Mouse (Mus musculus): ENCODE data around the gene Ciapin1. TPM values are rescaled to one million over a fixed set of nuclear protein-coding genes. Genes with fewer than 3 reads are reported as not detected.
A peak's percentile ranks its signal among the peaks of the same experiment; 100 is the strongest.

Gene Ciapin1
- 10 to 100 TPM; 30.8 to 38.8 TPM for total RNA-seq (2021)
- long read RNA-seq, experiment 1, full-length matches to known transcripts = 74 of 82 reads
- long read RNA-seq, experiment 1, partial matches to known transcripts = 4 of 82 reads
- long read RNA-seq, experiment 1, other reads (novel, unspliced or antisense) = 4 of 82 reads
- long read RNA-seq, experiment 2, full-length matches to known transcripts = 53 of 71 reads
- long read RNA-seq, experiment 2, partial matches to known transcripts = 10 of 71 reads
- long read RNA-seq, experiment 2, other reads (novel, unspliced or antisense) = 8 of 71 reads

DNA sequence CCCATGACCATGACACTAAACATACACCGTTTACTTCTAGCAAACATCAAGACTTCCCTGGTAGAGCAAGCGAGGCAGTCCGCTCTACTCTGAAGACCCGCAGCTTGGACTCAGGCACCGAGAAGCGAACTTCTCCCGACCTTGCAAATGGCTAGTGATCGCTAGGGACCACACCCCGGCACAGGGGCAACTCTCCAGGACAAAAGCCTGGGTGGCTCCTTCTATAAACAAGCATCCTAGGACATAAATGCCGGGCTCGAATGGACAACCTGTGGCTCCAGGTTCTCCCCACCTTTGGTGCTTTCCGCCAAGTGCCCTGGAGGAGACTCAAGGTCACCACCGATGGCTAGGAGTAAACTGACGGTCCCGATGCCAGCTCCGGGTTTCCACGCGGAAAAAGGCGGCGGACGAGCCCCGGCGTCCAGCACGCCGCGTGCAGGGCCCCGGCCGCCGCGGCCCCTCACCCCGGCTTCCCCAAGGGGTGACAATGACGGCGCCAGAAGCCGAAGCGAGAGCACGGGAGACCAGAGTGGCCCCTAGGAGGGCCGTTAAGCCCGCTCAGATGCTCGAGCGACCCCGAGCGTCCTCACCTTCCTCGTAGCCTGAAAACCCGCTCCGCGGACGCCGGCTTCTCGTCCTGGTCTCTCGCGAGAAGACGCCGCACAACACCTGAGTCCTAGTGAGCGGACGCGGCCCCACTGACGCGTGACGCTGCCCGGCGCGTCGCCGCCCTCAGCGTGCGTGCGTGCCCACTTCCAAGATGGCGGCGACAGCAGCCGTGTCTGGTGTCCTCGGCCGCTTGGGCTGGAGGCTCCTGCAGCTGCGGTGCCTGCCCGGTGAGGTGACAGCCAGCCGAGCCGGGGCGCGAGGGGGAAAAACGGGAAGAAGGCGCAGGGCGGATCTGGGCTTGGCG, at the start of gene Ciapin1, which contains the start of gene Coq9:
Ciapin1 (minus strand) TSS at position 697 of the 913 bp plus-strand sequence.
Coq9 (plus strand) TSS at position 660 of the 913 bp plus-strand sequence.
- DNase-seq (ENCODE audit: low spot score) = peak; percentile 95

DNA sequence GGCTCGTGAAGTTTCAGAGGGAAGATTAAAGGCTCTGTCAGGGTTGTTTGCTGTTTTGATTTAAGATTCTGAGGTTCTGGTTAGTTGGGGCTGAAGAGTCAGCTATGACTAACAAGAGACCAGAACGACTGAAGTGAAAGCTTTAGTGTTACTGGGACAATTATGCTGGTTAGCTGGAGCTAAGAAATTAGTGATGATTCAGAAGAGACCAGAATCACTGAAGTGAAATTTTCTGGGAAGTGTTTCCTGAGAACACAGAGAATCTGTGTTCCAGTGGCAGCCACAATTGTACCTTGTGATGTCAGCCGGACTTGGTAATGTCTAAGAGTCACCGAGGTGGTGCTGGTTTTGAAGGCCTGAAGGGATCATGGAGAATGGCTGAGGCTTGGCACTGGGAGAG, 42.6 kb upstream of the Ciapin1 start:
- no peak for DNase-seq (ENCODE audit: low spot score)

DNA sequence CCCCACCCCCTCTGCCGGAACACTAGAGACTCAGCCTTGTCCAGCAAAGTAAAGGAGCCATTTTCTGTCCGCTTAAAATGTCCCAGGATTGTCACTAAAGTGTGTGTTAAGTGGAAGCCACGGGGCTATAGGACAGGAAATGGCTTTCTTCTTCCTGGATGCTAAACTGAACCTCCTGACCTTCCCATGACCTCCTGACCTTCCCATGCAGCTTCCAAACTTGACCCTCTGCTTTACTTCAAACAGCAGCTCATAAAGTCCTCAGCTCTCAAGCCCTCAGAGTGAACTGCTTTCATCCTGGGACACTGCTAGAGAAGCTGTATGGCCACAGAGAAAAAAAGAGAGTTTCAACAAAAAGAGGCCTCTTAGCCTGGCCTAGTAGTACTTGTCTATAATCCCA, 38.7 kb upstream of the Ciapin1 start:
- no peak for DNase-seq (ENCODE audit: low spot score)

DNA sequence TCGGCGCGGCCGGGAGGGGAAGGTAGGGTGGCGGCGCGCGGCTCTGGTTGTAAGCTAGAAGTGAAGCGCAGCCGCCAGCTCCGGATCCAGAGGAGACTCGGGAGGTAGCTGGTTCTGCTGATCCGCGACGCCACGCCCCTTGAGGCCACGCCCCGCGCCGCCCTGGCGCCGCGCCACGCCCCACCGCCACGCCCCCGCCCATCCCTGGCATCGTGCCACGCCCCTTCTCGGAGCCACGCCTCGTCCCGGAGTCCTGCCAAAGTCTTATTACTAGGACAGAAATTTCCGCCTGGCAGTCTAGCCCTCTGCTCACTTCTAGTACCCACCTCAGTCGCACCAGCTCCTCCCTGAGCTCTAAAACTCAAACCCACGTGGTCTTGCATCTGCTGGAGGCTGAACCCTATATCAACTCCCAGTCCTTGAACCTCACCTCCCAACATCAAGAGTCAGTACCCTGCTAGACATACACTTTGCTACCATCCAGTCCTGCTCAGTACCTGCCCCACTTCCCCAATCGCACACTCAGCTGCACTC, 38.1 kb upstream of the Ciapin1 start, which contains the start of gene Dok4:
Dok4 (minus strand) TSS at position 134 of the 534 bp plus-strand sequence.
- peak; percentile 84 for DNase-seq (ENCODE audit: low spot score)

DNA sequence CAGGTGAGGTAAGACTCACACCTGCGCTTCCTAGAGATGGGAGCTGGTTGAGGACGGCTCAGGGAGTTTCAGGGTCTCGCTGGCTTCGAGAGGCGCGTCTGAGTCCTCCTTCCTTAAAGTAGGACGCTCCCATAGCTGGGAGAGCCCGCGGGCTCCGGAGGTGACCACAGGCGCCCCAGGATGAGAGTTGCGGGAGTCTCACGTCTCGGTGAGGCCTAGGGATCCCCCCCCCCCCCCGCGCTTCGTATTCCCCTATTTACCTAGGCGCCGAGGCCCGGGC, 37.7 kb upstream of the Ciapin1 start:
- no peak for DNase-seq (ENCODE audit: low spot score)

DNA sequence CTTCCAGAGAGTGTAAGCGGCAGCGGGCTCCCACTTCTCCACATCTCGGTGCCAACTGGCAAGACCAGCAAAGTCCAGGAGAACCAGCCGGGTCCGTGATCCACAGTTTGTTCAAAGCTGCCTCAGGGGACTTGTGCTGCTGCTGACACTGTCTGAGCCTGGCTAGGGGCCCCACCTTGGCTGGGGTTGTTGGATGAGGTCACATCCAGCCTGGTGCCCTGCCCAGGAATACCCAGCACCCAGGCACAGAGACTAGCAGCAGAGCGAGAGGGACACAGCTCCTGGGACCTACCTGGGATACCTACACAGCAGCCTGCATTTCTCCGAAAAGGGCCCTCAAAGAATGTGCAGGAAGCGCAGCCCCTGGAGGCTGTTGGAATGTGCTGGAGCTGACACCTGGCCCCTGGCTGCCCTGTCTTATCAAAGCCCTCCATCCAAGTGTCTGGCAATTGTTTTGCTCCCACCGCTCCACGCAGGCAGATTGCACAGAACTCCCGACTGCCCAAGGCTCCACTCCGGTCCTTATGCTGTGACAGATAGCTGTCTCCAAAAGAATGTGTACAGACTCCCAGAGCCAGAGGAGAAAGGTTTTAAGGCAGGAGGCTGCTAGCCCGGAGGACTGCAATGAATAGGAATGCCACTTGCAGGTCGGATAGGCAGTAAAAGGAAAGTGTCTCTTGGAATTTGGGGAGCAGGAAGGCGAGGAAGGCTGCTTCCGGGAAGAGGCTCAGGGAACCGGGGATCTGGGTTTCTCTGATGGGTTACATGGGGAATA, 37.1 kb upstream of the Ciapin1 start:
- no peak for DNase-seq (ENCODE audit: low spot score)

DNA sequence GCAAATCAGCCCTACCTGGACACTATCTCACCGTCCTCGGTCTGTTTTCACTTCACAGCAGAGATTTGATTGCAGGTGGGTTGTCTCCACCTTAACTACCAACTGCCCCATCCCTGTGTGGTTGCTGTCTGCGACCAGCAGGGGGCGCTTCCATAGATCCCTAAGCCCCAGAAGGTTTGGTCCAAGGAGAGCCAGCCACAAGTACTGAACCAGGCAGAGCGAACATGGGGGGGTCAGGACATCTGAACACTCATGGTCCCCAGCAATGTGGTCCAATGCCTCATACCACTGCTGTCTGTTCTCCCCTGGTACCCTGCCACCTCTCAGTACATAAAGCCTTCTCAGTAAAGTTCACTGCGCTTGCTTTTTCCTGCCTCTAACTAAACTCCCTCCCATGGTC, 36.2 kb upstream of the Ciapin1 start:
- peak; percentile 75 for DNase-seq (ENCODE audit: low spot score)

DNA sequence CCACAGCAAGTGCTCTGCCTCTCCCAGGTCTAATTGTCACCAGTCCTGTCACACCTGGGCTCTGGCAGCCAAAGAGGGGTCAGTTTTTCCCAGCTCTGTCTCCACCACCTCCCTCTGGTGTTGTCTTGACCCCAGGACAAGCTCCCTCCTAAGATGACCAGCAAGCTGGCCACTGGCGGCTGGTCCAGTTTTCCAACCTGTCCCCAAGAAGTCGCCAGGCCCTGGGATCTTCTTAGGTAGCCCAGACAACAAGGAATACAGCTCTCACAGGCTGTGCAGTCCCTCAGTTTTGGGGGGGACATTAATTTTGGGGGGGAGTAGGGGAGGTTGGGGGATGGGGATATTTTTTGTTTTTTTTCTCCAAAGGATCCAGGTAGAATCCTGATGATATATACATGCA, 34.4 kb upstream of the Ciapin1 start:
- no peak for DNase-seq (ENCODE audit: low spot score)

DNA sequence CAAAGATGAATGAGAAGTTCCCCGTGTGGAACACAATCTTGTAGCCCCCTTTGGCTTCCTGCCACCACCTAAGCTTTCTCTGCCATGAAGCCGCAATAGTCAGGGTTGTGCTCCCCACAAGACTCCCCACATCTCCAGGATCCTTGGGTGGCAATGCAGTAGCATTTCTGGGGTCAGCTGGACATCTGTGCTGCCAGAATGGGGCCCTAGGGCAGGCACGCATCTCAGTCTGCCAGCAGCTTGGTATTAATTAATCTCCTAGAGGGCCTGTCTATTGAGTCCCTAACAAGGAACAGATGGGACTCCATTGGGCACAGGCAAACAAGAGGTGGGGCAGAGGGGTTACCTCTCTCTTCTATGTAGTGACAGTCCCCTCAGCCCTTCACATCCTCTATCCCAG, 34.0 kb upstream of the Ciapin1 start:
- no peak for DNase-seq (ENCODE audit: low spot score)

DNA sequence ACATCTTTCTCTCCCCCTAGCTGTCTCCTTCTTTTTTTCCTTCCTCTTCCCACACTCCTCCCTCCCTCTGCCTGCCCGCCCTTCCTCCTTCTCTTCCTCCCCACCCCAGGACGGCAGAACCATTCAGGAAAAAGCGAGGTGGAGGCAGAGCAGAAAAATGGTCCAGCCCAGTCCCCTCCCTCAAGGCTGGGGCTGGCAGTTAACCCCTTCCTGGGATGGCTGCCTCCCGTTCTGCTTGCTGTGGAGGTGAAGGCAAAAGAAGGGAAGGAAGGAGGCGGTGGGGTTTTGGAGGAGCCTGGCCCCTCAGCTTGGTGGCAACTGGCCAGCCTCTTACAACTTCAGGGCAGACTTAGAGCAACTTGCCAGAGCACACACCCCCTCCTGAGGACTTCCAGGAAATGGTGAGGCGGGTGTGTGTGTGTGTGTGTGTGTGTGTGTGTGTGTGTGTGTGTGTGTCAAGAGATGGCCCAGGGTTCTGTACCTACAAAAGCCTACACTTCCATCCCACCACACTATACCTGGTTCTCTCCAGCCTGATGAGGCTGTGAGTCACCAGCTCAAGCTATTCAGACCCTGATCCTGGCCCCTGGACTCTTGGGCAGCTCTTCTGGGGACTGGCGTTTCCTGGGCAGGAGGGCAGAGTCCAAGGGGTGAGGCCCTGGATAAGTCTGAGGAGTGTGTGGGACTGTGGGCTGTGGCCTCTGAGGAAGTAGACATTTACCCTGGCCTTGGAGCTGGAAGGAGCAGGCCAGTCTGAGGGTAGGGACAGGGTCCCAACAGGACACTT, 33.1 kb upstream of the Ciapin1 start:
- peak; percentile 61 for DNase-seq (ENCODE audit: low spot score)

DNA sequence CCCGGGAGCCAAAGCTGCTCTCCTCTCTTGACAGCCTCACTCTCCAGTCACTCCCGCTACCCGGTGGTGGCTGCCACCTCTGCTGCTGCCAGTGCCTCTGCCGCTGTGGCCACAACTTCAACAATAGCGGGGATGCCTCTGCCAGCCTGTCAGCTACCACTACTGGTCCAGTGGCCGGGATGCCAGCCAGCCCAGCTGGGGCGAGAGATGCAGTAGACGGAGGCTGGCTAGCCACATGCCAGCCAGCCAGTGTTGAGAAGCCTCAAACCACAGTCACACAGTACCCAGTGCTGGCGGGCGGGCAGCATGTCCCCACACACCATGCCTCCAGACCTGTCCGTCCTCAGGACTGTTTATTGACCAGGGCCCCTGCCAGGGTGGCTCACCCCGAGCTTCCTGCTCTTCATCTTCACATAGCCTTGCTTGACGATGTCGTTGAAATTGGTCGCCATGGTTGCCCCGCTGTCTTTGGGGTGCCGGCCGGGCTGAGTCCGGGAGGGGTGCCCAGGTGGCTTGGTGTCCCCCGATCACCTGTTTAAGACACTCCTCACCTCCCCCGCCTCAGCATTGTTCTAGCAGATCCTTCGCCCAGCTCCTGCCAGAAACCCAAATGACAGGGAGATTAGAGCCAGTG, 32.4 kb upstream of the Ciapin1 start:
- DNase-seq (ENCODE audit: low spot score) = no peak

DNA sequence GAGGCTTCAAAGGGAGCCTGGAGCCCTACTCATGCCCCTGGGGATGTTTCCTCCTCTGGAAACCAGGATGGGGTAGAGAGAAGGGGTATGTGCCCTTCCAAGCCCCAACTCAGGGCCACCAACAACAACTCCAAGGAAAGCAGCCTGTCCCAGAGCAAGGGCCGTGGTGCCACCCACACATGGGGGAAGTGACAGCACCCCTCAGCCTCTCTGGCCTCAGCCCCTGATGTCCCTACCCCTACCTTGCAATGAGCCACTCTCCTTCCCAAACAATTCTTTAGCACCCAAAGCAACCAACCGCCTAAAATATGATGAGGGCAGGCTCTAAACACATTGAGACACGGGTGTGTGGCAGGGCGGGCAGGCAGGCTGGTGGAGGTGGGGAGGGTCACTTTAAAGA, 31.8 kb upstream of the Ciapin1 start:
- no peak for DNase-seq (ENCODE audit: low spot score)

DNA sequence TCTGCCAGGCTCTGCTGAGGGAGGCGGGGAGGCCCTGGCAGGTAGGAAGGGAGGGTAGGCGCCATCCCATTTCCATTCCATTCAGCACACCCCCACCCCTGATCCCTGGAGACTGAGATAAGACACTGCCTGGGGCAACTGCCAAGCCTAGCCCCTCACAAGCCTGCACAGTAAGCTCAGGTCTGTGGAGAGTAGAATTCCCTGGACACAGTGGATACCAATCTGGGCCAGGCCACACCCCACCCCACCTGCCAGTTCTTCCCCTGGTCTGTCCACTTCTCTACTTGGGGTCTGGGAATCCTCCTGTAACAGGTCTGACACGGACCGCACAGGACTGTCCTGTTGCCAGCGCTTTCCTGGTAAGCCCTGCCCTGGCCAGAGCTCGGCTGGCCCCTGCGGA, 31.0 kb upstream of the Ciapin1 start:
- DNase-seq (ENCODE audit: low spot score) = no peak

DNA sequence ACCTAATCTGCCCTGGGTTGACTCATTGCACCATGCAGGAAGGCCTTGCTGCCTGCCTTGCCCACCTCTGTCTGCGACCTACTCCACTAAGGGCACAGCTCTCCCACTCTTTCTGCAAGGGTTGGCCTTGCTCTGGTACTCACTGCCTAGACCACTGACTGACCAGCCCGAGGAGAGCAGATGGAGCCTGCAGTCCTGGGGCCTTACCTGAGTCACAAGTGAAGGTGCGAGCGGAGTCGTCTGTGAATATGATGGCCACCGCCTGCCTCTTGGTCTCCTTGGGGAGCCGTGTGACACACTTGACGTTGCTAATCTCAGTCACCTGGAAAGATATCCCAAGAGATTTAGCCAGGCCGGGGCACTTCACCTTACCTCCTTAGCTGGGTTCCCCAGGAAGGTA, 28.8 kb upstream of the Ciapin1 start:
- DNase-seq (ENCODE audit: low spot score) = no peak

DNA sequence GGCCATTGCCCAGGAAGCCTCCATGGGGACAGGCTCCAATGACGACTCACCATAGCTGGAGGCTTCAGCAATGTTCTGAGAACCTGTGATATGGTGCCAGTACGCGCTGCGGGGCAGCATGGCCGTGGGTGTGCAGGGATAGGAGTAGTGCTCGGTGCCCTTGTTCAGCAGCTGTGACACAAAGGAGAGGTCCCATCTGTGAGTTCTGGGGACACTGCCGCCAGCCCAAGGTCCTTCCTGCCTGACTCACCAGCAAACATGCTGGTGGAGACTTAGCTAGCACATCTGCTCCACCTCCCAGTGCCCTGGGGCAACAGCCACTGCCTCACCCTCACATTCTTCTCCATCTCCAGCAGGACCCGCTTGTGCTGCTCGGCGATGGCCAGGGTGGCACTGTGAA, 27.1 kb upstream of the Ciapin1 start:
- DNase-seq (ENCODE audit: low spot score) = no peak

DNA sequence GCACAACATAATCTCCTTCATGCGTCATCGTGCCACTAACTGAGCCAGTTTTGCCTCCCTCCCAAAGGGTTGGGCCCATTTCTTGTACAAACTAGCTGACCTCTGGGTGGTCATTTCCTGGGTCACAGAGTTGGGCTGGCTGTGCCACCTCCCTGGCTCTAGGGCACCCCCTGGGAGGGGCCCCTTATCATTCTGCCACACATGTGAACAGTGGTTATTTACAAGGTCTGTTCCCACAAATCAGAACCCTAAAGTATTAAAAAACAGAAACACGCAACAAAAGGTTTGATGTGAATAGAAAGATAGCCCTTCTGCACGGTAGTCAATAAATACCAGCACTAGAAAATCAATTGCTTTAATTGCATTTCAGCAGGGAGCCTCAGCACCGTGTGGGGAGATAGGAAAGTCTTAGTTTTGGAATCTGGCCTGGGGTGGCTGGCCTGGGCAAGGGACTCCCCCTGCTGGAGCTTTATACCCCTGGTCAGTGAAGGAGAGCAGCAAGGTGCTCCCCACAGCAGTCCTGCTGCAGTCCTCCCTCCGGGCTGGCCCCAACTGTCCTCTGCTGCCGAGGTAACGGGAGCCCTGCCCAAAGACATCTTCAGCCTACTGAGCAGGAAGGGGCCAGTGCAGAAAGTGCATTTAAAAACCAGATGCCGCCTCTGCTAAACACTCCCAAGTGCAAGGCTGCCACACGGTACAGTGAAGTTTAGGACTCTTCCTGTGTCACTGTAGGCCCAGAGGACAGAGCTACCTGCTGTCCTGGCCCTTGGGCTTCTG, 25.9 kb upstream of the Ciapin1 start:
- DNase-seq (ENCODE audit: low spot score) = no peak

DNA sequence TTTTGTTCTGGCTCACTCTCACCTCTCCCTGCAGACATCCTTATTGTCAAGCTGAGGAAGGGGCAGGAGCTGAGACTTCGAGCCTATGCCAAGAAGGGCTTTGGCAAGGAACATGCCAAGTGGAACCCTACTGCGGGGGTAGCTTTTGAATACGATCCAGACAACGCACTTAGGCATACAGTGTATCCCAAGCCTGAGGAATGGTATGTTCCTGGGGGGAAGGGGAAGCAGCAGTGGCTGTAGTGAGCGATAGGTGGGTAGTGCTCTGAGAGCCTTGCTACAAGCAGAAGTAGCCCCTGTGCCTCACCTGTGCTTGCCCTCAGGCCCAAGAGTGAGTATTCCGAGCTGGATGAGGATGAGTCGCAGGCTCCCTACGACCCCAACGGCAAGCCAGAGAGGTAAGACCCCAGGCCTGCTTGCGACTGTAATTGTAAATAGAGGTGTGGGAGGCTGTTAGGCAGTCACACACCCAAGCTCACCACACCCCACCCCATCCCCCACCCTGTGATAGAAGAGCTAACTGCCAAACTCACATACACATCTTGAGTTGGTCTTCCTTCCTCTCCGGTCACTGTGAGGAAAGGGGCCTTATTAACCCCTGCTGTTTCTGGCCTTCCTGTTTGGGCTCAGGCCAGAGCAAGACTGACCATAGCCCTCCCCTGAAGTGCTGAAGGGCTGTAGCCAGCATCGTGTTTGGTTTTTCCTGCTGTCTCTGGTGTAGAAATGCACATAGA, 24.5 kb upstream of the Ciapin1 start:
- DNase-seq (ENCODE audit: low spot score) = no peak

DNA sequence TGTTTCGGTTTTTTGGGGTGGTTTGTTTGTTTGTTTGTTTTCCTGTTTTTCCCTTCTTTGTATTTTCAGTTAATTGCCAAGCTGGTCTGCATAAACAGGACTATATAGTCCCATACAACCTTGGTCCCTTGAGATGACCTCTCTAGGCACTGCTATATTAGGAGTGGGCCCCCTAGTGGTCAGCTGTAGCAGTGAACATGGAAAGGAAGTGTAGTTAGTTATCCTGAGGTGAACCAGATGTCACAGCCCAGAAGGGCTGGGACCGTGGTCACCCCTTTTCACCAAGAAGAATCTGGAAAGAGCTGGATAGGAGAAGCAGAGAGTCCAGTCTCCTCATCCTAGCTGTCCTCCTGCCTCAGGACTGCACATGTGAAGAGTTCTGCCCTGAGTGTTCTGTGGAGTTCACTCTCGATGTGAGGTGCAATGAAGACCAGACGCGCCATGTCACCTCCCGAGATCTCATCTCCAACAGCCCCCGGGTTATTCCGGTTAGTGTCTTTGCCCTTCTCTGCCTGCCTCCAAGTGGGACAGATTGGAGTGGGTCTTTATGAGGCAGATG, 23.3 kb upstream of the Ciapin1 start:
- DNase-seq (ENCODE audit: low spot score) = peak; percentile 71

All from gastrocnemius, adult 18-20 months (tissue).